Mouse (Mus musculus) sigmoid colon, adult 10 weeks (tissue): ENCODE data around the gene Chrna3. TPM values are rescaled to one million over a fixed set of nuclear protein-coding genes. Genes with fewer than 3 reads are reported as not detected.

Experiments used
- polyA plus RNA-seq: library from polyadenylated mRNA; stranded (reverse); fragments of 350-450 nt; fragmentation: Illumina TruSeq; extraction: RNeasy Lipid Tissue Mini Kit (QIAGEN cat#74804); gene quantifications from one replicate; pipeline ENCODE4 v1.2.3, GENCODE M21; 2014; ENCODE audit warnings: low read depth, low replicate concordance

Gene Chrna3
- 3.9 TPM for polyA plus RNA-seq

GRCm38 (mm10) chr9:55026275-55026663, at the start of gene Chrna3:
Chrna3 (minus strand) TSS chr9:55026562.

GRCm38 (mm10) chr9:55048211-55048880, 22.0 kb upstream of the Chrna3 start, which contains the start of gene Chrnb4:
Chrnb4 (minus strand) TSS chr9:55048779.

GRCm38 (mm10) chr9:54980674-54981073, 45.7 kb downstream of the Chrna3 start, which contains the start of gene Chrna5:
Chrna5 (plus strand) TSS chr9:54980880.

Other genes with a start within 250 kb of the Chrna3 start
- 178 TPM for gene Ireb2, start 162.8 kb downstream of the Chrna3 start, polyA plus RNA-seq
- 22.7 TPM for gene Hykk, start 109.3 kb downstream of the Chrna3 start, polyA plus RNA-seq
- gene Psma4, start 75.8 kb downstream of the Chrna3 start, polyA plus RNA-seq = 358 TPM
- gene AY074887, start 75.6 kb downstream of the Chrna3 start, polyA plus RNA-seq = not detected
- 0.88 TPM for gene Chrna5, start 45.7 kb downstream of the Chrna3 start, polyA plus RNA-seq
- gene Chrnb4, start 22.2 kb upstream of the Chrna3 start, polyA plus RNA-seq = 2.0 TPM
- gene Ube2q2, start 122.3 kb upstream of the Chrna3 start, polyA plus RNA-seq = 104 TPM
- 51.2 TPM for gene Fbxo22, start 182.4 kb upstream of the Chrna3 start, polyA plus RNA-seq